Mouse (Mus musculus) liver, postnatal 0 days (tissue): Measurements from ENCODE around the gene Gm9903.

Source experiments
- CTCF ChIP-seq: sonication (generic); IDR thresholded peaks from 2 replicates; pipeline ENCODE4 v1.5.1; 2016; ENCODE audit warnings: antibody characterized with exemption, low read depth
- EP300 ChIP-seq: IDR thresholded peaks from 2 replicates; pipeline ENCODE4 v1.6.1; 2016; ENCODE audit warnings: antibody characterized with exemption, low read depth, mild to moderate bottlenecking

- TF ChIP-seq CTCF = peak; percentile 36
- no peak for TF ChIP-seq EP300
Measured at GRCm38 (mm10) chr5:33629301-33629987, at the start of gene Gm9903, which contains the start of gene Fam53a.
